Mouse (Mus musculus): ENCODE data around the gene Psmg3.

- TF ChIP-seq CTCF (conservative IDR thresholded peaks at IDR 0.05; ENCODE audit: insufficient read depth, insufficient read length, low read depth, low read length): no peak
- TF ChIP-seq POLR2A (IDR thresholded peaks at IDR 0.05; ENCODE audit: low read depth, low read length): no peak
Measured at GRCm38 (mm10) chr5:139799801-139800590, 26.7 kb downstream of the Psmg3 start.

Data from kidney, adult 2 months (tissue).